Mouse (Mus musculus) lung, adult 2 months (tissue): ENCODE measurements around the gene Sypl. TPM values are rescaled to one million over a fixed set of nuclear protein-coding genes. Genes with fewer than 3 reads are reported as not detected.
A peak's percentile ranks its signal among the peaks of the same experiment; 100 is the strongest.

Experiments
- DNase-seq: peaks from one replicate; pipeline ENCODE4 v3.0.0; 2022
- H3K4me1 ChIP-seq: fragments of 200-500 bp; 2 replicates; pipeline ENCODE4 v1.6.1; 2011; ENCODE audit warnings: low read length; ENCODE audit not compliant: control insufficient read depth, insufficient read depth
- H3K4me3 ChIP-seq: fragments of 200-500 bp; replicated peaks from 2 replicates; pipeline ENCODE3; 2011; ENCODE audit warnings: low read depth, mild to moderate bottlenecking, control low read depth, low read length; ENCODE audit errors: extremely low read depth
- CTCF ChIP-seq: fragments of 200-500 bp; IDR thresholded peaks from 2 replicates; pipeline ENCODE4 v1.5.1; 2011; ENCODE audit warnings: mild to moderate bottlenecking, low read length, control low read depth; ENCODE audit not compliant: insufficient read depth
- POLR2A ChIP-seq: fragments of 200-500 bp; IDR thresholded peaks from 2 replicates; pipeline ENCODE4 v1.6.1; 2011; ENCODE audit warnings: low read depth, mild to moderate bottlenecking, control low read depth, low read length, borderline replicate concordance; ENCODE audit errors: extremely low read depth
- WGBS: fragments of 180-500 bp; shearing (Covaris S2); methylation state at CpG from one replicate; pipeline ENCODE4 v1.1.7; 2018; 5-methylcytosine and 5-hydroxymethylcytosine counted together
- polyA plus RNA-seq: library from polyadenylated mRNA; depleted of rRNA; stranded (reverse); fragments of >200 nt; gene quantifications from 2 replicates; pipeline ENCODE4 v1.2.3, GENCODE M21; 2012; rRNA removed

Sypl gene
- polyA plus RNA-seq, 1 experiment, result 121 TPM

DNA sequence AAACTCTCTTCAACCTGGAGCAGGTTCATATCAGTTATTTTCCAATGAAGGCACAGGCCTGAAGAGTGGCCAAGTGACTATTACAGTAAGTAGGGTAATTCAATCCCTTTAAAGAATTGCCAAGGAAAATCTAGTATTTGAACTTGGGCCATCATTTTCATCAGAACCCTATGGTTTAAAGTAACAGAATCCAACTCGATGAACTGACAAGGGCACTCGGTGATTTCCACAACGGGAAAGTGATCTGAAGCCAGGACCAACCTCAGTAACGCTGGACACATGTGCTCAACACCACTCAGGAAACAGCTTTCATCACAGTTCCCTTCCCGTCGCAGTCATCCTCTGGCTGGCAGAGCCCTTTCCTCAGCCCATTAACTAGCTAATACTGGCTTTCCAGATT, 70.8 kb downstream of the Sypl start:
- TF ChIP-seq CTCF (no peak), POLR2A (no peak)
- WGBS, result 28% methylated on average over 6 of the region's 6 CpGs

DNA sequence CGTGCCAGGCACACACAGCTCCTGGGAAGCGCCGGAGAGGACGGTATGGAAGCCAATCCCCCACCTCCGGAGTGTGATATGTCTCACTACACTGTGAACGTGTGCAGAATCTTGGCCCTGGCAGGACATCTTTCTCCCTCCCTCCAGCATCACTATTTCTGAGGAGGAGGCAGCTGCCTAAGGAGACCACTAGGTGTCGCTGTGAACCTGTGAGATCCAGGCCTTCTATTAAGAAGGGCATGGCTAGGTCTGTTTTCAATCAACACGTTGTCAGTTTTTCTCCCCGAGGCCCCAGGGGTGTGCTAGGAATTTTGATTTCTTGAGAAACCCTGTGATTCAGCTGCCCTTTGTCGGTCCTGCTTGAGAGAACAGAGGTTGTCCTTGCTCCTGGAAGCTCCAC, 73.4 kb downstream of the Sypl start:
- Histone ChIP-seq H3K4me3 (no peak overlapping the region), H3K4me1 (no peaks in the 10 kb centered on the region)
- no peak for TF ChIP-seq POLR2A
- TF ChIP-seq CTCF, result peak; percentile 95
- WGBS, result 1% methylated on average over 10 of the region's 10 CpGs
- DNase-seq, result peak; percentile 64

More for the DNA sequence above, 70.8 kb downstream of the Sypl start:
- Histone ChIP-seq H3K4me1 (0 out of 2 replicates have a peak, but pooled peaks cover 3% of the 10 kb centered on the region), H3K4me3 (no peak overlapping the region)
- DNase-seq, result no peak

DNA sequence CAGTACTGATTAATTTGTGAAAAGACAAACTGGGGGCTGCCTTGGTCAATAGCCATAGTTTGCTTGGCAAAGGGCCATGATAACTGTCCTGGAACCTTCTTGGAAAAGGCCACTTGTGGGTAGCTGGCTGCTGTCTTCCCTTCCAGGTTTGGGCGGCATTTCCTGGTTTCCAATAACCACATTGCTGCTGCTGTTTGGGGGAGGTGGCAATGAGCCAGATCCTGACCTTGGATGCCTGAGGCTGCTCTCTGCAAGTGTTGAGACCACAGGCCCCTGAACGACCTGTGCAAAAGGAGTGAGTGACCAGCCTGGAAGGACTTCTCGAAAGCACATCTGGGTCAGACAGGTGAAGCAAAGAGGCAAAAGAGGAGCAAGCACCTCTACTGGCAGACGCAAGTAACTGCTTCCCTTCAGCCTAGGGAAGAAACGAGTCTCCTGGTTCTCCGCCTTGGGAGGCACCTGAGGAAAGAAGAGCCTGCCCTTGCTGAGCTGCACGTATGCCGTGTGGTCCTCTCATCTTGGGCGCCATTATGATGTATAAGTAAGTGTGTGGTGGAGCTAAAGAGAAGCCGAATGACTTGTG, 74.5 kb downstream of the Sypl start:
- no peak for DNase-seq
- Histone ChIP-seq H3K4me3 (no peak overlapping the region), H3K4me1 (no peaks in the 10 kb centered on the region)
- TF ChIP-seq POLR2A, result no peak
- TF ChIP-seq CTCF, result no peak
- 69% methylated on average over 10 of the region's 10 CpGs for WGBS

DNA sequence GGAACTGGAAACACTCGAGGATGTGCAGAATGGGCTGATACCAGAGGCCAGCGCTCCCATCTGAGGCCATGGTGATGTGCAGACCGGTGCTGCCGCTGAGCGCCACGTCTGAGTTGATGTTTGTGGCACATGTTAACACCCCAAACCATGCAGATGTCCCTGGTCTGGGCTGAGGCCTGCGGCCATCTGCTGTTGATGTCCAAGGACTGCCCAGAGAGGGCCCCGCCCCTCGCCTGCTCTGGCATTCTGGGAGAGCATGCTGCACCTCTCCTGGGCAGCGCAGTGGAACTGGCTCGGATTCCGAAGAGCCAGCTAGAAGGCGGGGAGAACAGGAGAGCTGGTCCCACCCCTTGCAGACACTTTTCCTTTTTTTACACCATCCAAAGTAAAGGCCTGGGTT, 75.0 kb downstream of the Sypl start:
- TF ChIP-seq POLR2A (no peak), CTCF (no peak)
- Histone ChIP-seq H3K4me3 (no peak overlapping the region), H3K4me1 (no peaks in the 10 kb centered on the region)
- DNase-seq, result no peak
- WGBS, result 76% methylated on average over 13 of the region's 13 CpGs

Other genes starting within 250 kb of the Sypl start
- 11.4 and 22.2 TPM in 2 replicates for gene Nampt, start 134.3 kb upstream of the Sypl start, polyA plus RNA-seq
- gene Cdhr3, start 139.0 kb downstream of the Sypl start, polyA plus RNA-seq, result 14.5 and 18.5 TPM in 2 replicates
- gene Atxn7l1, start 193.8 kb downstream of the Sypl start, polyA plus RNA-seq, result 43.5 and 47.8 TPM in 2 replicates